Mouse (Mus musculus): ENCODE data around the gene Kirrel3.

- TF ChIP-seq GATA1 (IDR thresholded peaks at IDR 0.05; ENCODE audit: borderline replicate concordance, low read length) = no peak
- TF ChIP-seq FLI1 (IDR thresholded peaks at IDR 0.05; ENCODE audit: low read length) = no peak
These were observed 444.7 kb downstream of the Kirrel3 start for GRCm38 (mm10) chr9:34930371-34930770.

Data from megakaryocyte, embryonic 14.5 days (primary cell).